Mouse (Mus musculus): ENCODE data around the gene A530016L24Rik. TPM values are rescaled to one million over a fixed set of nuclear protein-coding genes. Genes with fewer than 3 reads are reported as not detected.

Gene A530016L24Rik
- not detected in 2 replicates for polyA plus RNA-seq (2014; fragmentation: Nextera tagmentation; extraction: Ambion mirVana)

DNA sequence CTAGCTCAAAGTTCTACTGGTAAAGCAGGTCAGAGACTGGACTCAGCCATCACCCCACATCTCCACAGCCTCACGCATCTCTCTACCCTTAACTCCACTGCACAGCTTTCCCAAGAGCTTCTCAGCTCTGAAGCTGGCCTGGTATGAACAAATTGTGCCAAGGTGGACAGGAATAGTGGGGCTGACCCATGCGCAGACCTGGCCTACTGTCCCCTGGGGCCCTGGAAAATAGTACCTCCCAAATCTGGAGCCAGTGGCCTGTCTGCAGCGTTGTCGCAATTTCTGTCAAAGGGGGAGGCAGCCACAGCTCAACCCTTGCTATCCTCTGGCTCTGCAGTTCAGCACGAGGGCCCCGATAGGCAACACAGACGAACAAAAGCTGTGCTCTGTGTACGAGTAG is at the start of gene A530016L24Rik:
TSS of gene A530016L24Rik (plus strand) at position 315 of the 400 bp plus-strand sequence.
- ATAC-seq (ENCODE audit: insufficient read depth) (no peak), DNase-seq (no peak)
- peaks cover 5% of the 10 kb centered on the region; the same call in 1 of the 2 replicates for H3K4me1 ChIP-seq (ENCODE audit: insufficient read depth)
- no peak within 1 kb of the TSS for H3K4me2 ChIP-seq
- no peak within 1 kb of the TSS for H3K4me3 ChIP-seq (ENCODE audit: low read depth, low read length)
- H3K27me3 ChIP-seq (ENCODE audit: insufficient read depth, low read length), result no peaks in the 10 kb centered on the region
- 81% methylated on average over 8 of the region's 8 CpGs for WGBS
- no peaks in the 10 kb centered on the region for H3K9me3 ChIP-seq (ENCODE audit: low read depth, low read length)
- no peaks in the 10 kb centered on the region for H3K36me3 ChIP-seq (ENCODE audit: insufficient read depth)
- H3K27ac ChIP-seq (ENCODE audit: low read depth), result no peak within 1 kb of the TSS
- no peak within 1 kb of the TSS for H3K9ac ChIP-seq
- no peak for TF ChIP-seq CTCF (IDR thresholded peaks at IDR 0.05; ENCODE audit: low read depth)

DNA sequence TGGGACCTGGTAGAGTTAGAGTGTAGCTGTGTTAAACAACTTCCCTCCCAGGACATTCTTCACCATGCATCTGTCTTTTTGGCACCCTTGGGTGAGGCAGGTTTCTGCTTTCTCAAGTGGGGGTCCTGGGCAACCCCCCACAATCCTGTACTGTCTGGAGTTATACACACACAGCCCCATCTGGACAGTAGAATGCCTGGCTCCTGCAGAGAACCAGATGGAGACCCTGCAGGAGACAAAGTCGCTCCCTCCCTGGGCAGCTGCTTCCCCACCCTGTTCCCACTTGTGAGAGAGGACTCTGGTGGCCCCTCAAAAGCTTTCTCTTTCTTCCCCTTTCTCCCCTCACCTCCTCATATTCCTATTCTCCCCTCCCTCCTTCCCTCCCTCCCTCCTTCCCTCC is 49.3 kb upstream of the A530016L24Rik start:
- Histone ChIP-seq H3K9ac (no peak overlapping the region), H3K4me1 (ENCODE audit: insufficient read depth) (no peaks in the 10 kb centered on the region), H3K27ac (ENCODE audit: low read depth) (no peak overlapping the region), H3K4me2 (no peak overlapping the region), H3K4me3 (ENCODE audit: low read depth, low read length) (no peak overlapping the region), H3K36me3 (ENCODE audit: insufficient read depth) (no peaks in the 10 kb centered on the region), H3K9me3 (ENCODE audit: low read depth, low read length) (no peaks in the 10 kb centered on the region), H3K27me3 (ENCODE audit: insufficient read depth, low read length) (no peaks in the 10 kb centered on the region)
- no peak for TF ChIP-seq CTCF (IDR thresholded peaks at IDR 0.05; ENCODE audit: low read depth)
- no peak for ATAC-seq (ENCODE audit: insufficient read depth)
- WGBS, result 64% methylated on average over 1 of the region's 1 CpGs
- no peak for DNase-seq

DNA sequence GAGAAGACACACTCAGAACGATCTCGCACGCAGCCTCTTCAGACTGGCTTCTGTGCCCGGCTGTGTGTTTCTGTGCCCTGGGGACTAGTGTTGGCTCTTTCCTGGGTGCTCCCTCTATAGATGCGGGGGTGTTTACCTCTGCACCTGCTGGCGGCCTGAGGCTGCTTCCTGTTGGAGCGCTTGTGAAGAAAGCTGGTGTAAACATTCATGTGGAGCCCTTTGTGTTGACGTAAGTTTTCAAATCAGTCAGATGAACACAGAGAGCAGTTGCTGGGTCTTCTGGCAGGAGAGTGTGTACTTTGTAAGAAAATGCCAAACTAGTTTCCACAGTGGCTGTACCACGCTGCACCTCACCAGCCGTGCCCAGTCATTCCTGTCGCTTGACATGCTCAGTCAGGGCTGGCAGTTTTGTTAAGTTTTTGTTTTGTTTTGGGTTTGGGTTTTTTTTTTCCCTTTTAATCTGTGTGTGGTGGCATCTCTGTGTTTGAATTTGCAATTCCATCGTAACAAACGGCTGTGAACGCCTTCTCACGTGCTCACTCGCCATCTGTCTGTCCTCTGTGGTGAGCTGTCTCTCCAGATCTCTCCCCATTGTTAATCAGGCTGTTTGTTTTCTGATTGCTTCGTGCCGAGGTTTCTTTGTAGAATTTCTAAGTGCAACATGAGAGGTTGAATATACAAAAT is 40.0 kb upstream of the A530016L24Rik start:
- Histone ChIP-seq H3K4me3 (ENCODE audit: low read depth, low read length) (no peak overlapping the region), H3K27ac (ENCODE audit: low read depth) (peak overlapping the region; percentile 83), H3K9ac (no peak overlapping the region), H3K27me3 (ENCODE audit: insufficient read depth, low read length) (no peaks in the 10 kb centered on the region), H3K36me3 (ENCODE audit: insufficient read depth) (no peaks in the 10 kb centered on the region), H3K4me1 (ENCODE audit: insufficient read depth) (peaks cover 9% of the 10 kb centered on the region), H3K9me3 (ENCODE audit: low read depth, low read length) (no peaks in the 10 kb centered on the region; the same call in 1 of the 2 replicates), H3K4me2 (peak overlapping the region; percentile 36)
- WGBS, result 21% methylated on average over 18 of the region's 18 CpGs
- ATAC-seq (ENCODE audit: insufficient read depth), result peak; percentile 76
- no peak for TF ChIP-seq CTCF (IDR thresholded peaks at IDR 0.05; ENCODE audit: low read depth)
- DNase-seq, result peak; percentile 51

DNA sequence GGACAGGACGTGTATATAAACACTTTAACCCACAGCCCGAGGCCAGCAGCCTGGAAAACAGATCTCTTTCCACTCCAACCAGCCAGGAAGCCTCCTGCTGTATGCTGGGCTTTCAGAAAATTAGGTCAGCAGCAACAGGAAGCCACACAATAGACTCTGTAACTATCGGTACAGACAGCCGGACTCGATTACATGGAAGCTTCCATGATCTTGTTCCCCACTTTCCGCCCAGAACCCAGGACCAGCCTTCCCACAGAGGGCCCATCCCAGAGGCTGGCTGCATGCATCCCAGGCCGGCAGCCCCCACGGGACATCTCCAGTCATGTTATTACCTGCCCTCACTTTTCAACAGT is 39.4 kb upstream of the A530016L24Rik start:
- H3K4me1 ChIP-seq (ENCODE audit: insufficient read depth), result peaks cover 9% of the 10 kb centered on the region
- H3K4me2 ChIP-seq, result peak overlapping the region; percentile 36
- no peaks in the 10 kb centered on the region; the same call in 1 of the 2 replicates for H3K9me3 ChIP-seq (ENCODE audit: low read depth, low read length)
- DNase-seq (peak; percentile 69), ATAC-seq (ENCODE audit: insufficient read depth) (peak; percentile 55; the same call in 1 of the 2 replicates)
- no peaks in the 10 kb centered on the region for H3K36me3 ChIP-seq (ENCODE audit: insufficient read depth)
- no peaks in the 10 kb centered on the region for H3K27me3 ChIP-seq (ENCODE audit: insufficient read depth, low read length)
- no peak overlapping the region for H3K4me3 ChIP-seq (ENCODE audit: low read depth, low read length)
- H3K9ac ChIP-seq, result no peak overlapping the region
- peak overlapping the region; percentile 83 for H3K27ac ChIP-seq (ENCODE audit: low read depth)
- no peak for TF ChIP-seq CTCF (IDR thresholded peaks at IDR 0.05; ENCODE audit: low read depth)
- 32% methylated on average over 8 of the region's 8 CpGs for WGBS

DNA sequence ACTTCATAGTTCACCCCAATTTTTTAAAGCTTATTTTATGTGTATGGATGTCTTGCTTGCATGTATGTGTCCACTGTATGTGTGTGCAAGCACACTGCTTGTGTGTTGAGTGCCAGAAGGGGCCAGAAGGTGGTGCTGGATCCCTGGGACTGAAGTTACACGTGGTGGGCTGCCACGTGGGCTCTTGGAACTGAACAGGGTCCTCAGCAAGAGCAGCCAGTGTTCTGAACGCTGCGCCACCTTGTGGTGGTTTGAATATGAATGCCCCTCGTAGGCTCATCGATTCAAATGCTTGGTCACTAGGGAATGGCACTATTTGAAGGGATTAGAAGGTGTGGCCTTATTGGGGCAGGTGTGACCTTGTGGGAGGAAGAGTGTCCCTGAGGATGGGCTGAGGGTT is 38.4 kb upstream of the A530016L24Rik start:
- peak; percentile 81 for TF ChIP-seq CTCF (IDR thresholded peaks at IDR 0.05; ENCODE audit: low read depth)
- H3K4me3 ChIP-seq (ENCODE audit: low read depth, low read length), result no peak overlapping the region
- no peaks in the 10 kb centered on the region for H3K36me3 ChIP-seq (ENCODE audit: insufficient read depth)
- no peak overlapping the region for H3K9ac ChIP-seq
- no peaks in the 10 kb centered on the region; the same call in 1 of the 2 replicates for H3K9me3 ChIP-seq (ENCODE audit: low read depth, low read length)
- DNase-seq (peak; percentile 87), ATAC-seq (ENCODE audit: insufficient read depth) (peak; percentile 55; the same call in 1 of the 2 replicates)
- peaks cover 9% of the 10 kb centered on the region for H3K4me1 ChIP-seq (ENCODE audit: insufficient read depth)
- H3K27me3 ChIP-seq (ENCODE audit: insufficient read depth, low read length), result no peaks in the 10 kb centered on the region
- no peak overlapping the region; the same call in 1 of the 2 replicates for H3K27ac ChIP-seq (ENCODE audit: low read depth)
- 26% methylated on average over 6 of the region's 6 CpGs for WGBS
- H3K4me2 ChIP-seq, result no peak overlapping the region

DNA sequence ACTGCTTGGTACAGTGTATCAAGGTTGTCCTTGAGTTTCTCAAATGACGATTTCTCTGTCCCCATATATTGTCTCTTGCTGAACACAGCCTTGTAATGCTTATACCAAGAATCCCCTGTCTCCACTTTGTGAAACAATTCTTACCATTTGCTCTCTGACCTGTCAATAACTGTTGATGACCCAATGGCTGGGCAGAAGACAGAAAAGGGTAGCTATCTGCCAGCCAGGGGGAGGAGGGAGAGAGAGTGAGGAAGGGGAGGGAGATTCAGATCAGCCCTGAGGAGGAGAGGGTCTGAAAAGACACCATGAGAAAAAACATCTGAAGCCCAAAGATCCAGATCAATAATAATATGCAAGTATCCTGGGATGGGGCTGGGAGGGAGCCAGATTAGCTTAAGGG is 37.9 kb upstream of the A530016L24Rik start:
- H3K4me3 ChIP-seq (ENCODE audit: low read depth, low read length), result no peak overlapping the region
- ATAC-seq (ENCODE audit: insufficient read depth) (no peak), DNase-seq (no peak)
- no peak overlapping the region for H3K4me2 ChIP-seq
- H3K9ac ChIP-seq, result no peak overlapping the region
- peaks cover 9% of the 10 kb centered on the region for H3K4me1 ChIP-seq (ENCODE audit: insufficient read depth)
- WGBS, result 72% methylated on average over 1 of the region's 1 CpGs
- H3K27ac ChIP-seq (ENCODE audit: low read depth), result no peak overlapping the region
- no peaks in the 10 kb centered on the region; the same call in 1 of the 2 replicates for H3K9me3 ChIP-seq (ENCODE audit: low read depth, low read length)
- H3K36me3 ChIP-seq (ENCODE audit: insufficient read depth), result no peaks in the 10 kb centered on the region
- no peaks in the 10 kb centered on the region for H3K27me3 ChIP-seq (ENCODE audit: insufficient read depth, low read length)
- no peak for TF ChIP-seq CTCF (IDR thresholded peaks at IDR 0.05; ENCODE audit: low read depth)

DNA sequence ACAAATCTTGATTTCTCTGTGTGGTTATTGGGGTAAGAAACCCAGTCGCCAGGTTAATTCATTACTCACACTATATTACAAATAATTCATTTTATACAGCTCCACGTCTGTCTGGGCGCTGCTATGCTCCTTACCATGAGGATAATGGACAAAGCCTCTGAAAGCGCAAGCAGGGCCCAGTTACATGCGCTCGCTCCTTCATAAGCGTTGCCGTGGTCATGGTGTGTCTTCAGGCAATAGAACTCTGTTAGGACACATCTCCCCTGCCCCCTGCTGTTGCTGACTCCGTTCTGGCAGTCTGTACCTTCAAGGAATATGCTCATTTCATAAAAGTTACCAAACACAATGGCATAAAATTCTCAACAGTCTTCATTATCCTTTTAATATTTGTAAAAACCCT is 37.4 kb upstream of the A530016L24Rik start:
- ATAC-seq (ENCODE audit: insufficient read depth) (no peak), DNase-seq (no peak)
- Histone ChIP-seq H3K9ac (no peak overlapping the region), H3K4me2 (no peak overlapping the region), H3K27ac (ENCODE audit: low read depth) (no peak overlapping the region), H3K36me3 (ENCODE audit: insufficient read depth) (no peaks in the 10 kb centered on the region), H3K27me3 (ENCODE audit: insufficient read depth, low read length) (no peaks in the 10 kb centered on the region), H3K9me3 (ENCODE audit: low read depth, low read length) (no peaks in the 10 kb centered on the region; the same call in 1 of the 2 replicates), H3K4me1 (ENCODE audit: insufficient read depth) (peaks cover 9% of the 10 kb centered on the region), H3K4me3 (ENCODE audit: low read depth, low read length) (no peak overlapping the region)
- 83% methylated on average over 9 of the region's 9 CpGs for WGBS
- no peak for TF ChIP-seq CTCF (IDR thresholded peaks at IDR 0.05; ENCODE audit: low read depth)

Measured in lung, embryonic 14.5 days (tissue).